Mouse (Mus musculus) liver, embryonic 15.5 days (tissue): ENCODE results near the gene Slc39a11. TPM values are rescaled to one million over a fixed set of nuclear protein-coding genes. Genes with fewer than 3 reads are reported as not detected.

Source experiments
- ATAC-seq: fragments of 200-750 bp; cut with Nextera tagmentation; 2 replicates; pipeline ENCODE4 v1.8.0; 2017; ENCODE audit warnings: moderate number of reproducible peaks, mild to moderate bottlenecking, moderate library complexity; ENCODE audit not compliant: insufficient read depth
- H3K27ac ChIP-seq: fragments of 300-500 bp; sonication (generic); replicated peaks from 2 replicates; pipeline ENCODE4 v1.5.1; 2015; ENCODE audit warnings: mild to moderate bottlenecking, inconsistent platforms
- H3K27me3 ChIP-seq: fragments of 300-500 bp; sonication (generic); 2 replicates; pipeline ENCODE4 v1.6.1; 2015; ENCODE audit warnings: mild to moderate bottlenecking, inconsistent platforms
- H3K36me3 ChIP-seq: fragments of 300-500 bp; sonication (generic); replicated peaks from 2 replicates; pipeline ENCODE4 v1.6.1; 2015; ENCODE audit warnings: moderate library complexity, mild to moderate bottlenecking, inconsistent platforms
- H3K4me1 ChIP-seq: fragments of 300-500 bp; sonication (generic); replicated peaks from 2 replicates; pipeline ENCODE4 v1.6.1; 2015; ENCODE audit warnings: inconsistent platforms
- H3K4me2 ChIP-seq: fragments of 300-500 bp; sonication (generic); 2 replicates; pipeline ENCODE4 v1.6.1; 2015; ENCODE audit warnings: moderate library complexity, mild to moderate bottlenecking, inconsistent platforms
- H3K4me3 ChIP-seq: fragments of 300-500 bp; sonication (generic); replicated peaks from 2 replicates; pipeline ENCODE4 v1.5.1; 2015; ENCODE audit warnings: mild to moderate bottlenecking, inconsistent platforms
- H3K9ac ChIP-seq: fragments of 300-500 bp; sonication (generic); 2 replicates; pipeline ENCODE4 v1.6.1; 2015; ENCODE audit warnings: moderate library complexity, mild to moderate bottlenecking, inconsistent platforms
- H3K9me3 ChIP-seq: fragments of 300-500 bp; sonication (generic); replicated peaks from 2 replicates; pipeline ENCODE4 v1.6.1; 2016; ENCODE audit warnings: inconsistent platforms
- WGBS: fragments of 180-500 bp; shearing (Covaris S2); methylation state at CpG from one replicate; pipeline ENCODE4 v1.1.7; 2015; ENCODE audit warnings: mixed read lengths; ENCODE audit not compliant: insufficient replicate concordance; 5-methylcytosine and 5-hydroxymethylcytosine counted together
- polyA plus RNA-seq: library from polyadenylated mRNA; unstranded; fragments of >200 nt; fragmentation: Nextera tagmentation; extraction: Ambion mirVana; gene quantifications from 2 replicates; pipeline ENCODE4 v1.2.1, GENCODE M21; 2015

The Slc39a11 gene
- polyA plus RNA-seq, 1 experiment from 2014 or later, result 12.4 TPM

DNA sequence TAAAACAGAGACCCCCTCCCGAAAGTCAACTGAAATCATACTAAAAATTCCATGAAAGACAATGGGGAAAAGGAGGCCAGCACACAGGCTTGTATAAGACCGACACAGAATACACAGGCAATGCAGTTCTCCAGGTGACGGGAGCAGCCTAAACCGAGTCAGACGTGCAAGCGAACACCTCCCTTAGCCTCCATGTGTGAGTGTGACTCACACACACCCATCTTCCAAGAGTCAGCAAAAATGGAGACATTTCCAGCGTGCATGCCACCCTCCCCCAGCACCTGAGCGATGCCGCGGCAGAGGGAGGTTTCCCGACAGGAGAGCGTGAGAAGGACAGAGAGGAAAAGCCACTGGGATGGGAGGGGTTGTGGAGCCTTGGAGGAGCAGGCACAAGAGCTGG, 258.2 kb downstream of the Slc39a11 start:
- Histone ChIP-seq H3K27ac (no peak overlapping the region), H3K9me3 (no peaks in the 10 kb centered on the region), H3K9ac (no peak overlapping the region), H3K27me3 (no peaks in the 10 kb centered on the region), H3K4me2 (no peak overlapping the region), H3K36me3 (no peaks in the 10 kb centered on the region), H3K4me3 (no peak overlapping the region), H3K4me1 (no peaks in the 10 kb centered on the region)
- no peak for ATAC-seq
- WGBS, result 84% methylated on average over 12 of the region's 12 CpGs

DNA sequence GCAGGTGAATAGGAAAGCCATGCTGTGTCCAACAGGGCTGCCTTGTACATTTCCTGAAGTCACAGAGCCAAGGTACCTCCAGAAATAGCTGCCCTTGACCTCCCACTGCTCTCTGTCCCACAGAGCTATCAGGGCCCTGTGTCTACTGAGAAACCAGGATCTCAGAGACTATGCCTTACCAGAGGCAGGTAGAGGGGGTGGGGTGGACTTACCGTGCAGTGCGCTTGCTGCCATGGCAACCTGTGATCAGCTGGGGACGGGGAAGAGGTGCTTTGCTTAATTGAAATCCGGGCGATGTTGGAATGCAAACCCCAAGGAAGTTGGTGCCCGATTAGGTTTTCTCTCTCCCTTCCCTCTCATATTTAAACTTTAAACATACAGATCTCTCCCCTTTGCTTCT, 260.2 kb downstream of the Slc39a11 start:
- no peak overlapping the region for H3K27ac ChIP-seq
- H3K4me1 ChIP-seq, result no peaks in the 10 kb centered on the region
- H3K4me3 ChIP-seq, result no peak overlapping the region
- no peak overlapping the region for H3K4me2 ChIP-seq
- no peaks in the 10 kb centered on the region for H3K36me3 ChIP-seq
- H3K9me3 ChIP-seq, result no peaks in the 10 kb centered on the region
- WGBS, result 65% methylated on average over 6 of the region's 6 CpGs
- no peak overlapping the region for H3K9ac ChIP-seq
- H3K27me3 ChIP-seq, result no peaks in the 10 kb centered on the region
- ATAC-seq, result no peak

DNA sequence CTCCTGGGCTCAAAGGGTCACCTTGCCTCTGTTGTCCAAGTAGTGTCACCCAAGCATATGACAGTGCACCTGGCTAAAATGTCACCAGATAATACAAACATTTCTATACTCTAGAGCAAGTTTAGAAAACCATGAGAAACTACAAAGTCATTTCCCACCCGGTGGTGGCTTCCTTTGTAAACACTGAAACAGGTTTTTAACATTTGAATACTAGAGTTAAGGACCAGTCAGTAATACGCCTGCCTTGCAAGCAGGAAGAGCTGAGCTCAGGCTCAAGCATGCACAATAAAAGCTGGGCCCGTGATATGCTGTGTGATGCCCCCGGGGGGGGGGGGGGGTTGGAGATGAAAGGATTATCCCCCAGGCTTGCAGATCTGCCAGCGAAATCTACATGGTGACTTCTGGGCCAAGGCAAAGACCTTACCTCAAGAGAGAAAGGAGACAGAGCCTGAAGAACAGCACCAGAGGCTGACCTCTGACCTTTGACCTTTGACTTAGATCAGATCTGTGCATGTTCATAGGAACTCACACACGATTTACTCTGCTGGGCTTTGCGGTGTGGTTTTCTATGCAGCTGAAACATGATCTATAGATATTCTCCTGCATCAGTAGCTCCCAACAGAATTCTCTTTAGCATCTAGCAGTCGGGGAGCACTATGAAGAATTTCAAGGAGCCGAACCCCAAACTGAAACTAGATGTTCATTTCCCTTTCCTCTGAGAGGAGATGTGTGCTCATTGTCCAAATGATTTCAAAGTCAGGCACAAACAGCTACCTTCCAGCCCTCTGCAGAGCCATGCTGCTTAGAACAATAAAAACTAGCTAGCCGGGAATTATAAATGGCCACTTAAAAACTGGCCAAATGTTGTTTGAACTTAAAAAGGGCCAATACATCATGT, 267.0 kb downstream of the Slc39a11 start:
- no peak for ATAC-seq
- H3K9ac ChIP-seq, result no peak overlapping the region
- no peak overlapping the region for H3K4me3 ChIP-seq
- no peak overlapping the region for H3K4me2 ChIP-seq
- 0 out of 2 replicates have a peak, but pooled peaks cover 5% of the 10 kb centered on the region for H3K4me1 ChIP-seq
- WGBS, result 58% methylated on average over 10 of the region's 10 CpGs
- H3K27me3 ChIP-seq, result no peaks in the 10 kb centered on the region
- H3K36me3 ChIP-seq, result no peaks in the 10 kb centered on the region
- no peak overlapping the region for H3K27ac ChIP-seq
- H3K9me3 ChIP-seq, result no peaks in the 10 kb centered on the region

DNA sequence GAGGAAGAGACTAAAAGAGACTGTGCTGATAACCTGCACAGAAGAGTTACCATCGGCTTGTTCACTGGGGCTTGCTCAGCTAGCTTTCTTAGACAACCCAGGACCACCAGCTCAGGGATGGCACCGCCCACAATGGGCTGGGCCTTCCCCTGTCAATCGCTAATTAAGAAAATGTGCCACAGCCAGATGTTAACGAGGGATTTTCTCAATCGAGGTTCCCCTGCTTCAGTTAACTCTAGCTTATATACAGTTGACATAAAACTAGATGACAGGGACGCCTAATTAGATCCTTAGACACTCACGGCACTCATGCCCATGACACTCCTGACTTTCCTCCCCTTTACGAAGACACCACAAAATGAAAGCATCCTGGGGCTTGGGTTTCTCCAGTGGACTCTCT, 268.3 kb downstream of the Slc39a11 start:
- ATAC-seq, result no peak
- WGBS, result 63% methylated on average over 8 of the region's 8 CpGs

DNA sequence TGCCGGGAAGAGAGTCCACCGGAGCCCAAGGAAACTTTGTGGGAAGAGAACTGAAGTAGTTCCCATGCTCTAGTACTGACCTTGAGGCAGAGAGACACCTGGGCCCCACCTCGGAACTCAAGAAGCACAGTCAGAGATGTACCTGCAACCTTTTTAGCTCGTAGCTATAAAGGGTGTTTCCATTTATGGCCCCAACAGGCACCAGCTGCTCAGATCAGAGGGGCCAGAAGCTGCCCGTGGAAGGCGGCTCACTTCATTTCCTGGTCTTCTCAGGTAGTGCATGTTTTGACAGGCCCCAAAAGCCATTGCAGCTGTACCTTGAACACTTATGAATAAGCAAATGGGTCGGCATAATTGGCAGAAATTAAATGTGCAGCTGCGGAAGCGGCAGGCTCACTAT, 271.0 kb downstream of the Slc39a11 start:
- H3K27ac ChIP-seq, result no peak overlapping the region
- WGBS, result 73% methylated on average over 9 of the region's 9 CpGs

More for the DNA sequence above, 268.3 kb downstream of the Slc39a11 start:
- Histone ChIP-seq H3K4me1 (0 out of 2 replicates have a peak, but pooled peaks cover 5% of the 10 kb centered on the region), H3K36me3 (no peaks in the 10 kb centered on the region), H3K27ac (no peak overlapping the region), H3K27me3 (no peaks in the 10 kb centered on the region), H3K4me2 (no peak overlapping the region), H3K9ac (no peak overlapping the region), H3K9me3 (no peaks in the 10 kb centered on the region), H3K4me3 (no peak overlapping the region)

DNA sequence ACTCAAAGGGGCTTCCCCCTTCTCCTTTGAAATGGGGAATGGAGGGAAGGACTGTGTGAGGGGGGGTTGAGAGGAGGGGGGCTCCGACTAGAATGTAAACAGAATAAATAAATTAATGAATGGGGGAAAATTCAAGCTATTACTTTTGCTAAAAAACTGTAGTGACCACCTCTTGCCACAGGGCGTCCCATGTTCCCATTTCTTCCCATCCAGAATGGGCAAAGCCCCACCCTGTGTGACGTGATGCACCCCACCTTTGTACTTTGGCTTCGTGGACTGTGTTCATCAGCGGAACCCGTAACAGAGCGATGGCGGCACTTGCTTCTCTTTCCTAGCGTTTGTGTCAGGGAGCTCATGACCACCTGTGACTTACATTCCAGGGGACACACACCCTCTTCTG, 273.8 kb downstream of the Slc39a11 start:
- 79% methylated on average over 9 of the region's 9 CpGs for WGBS
- no peak overlapping the region for H3K4me2 ChIP-seq
- H3K27me3 ChIP-seq, result no peaks in the 10 kb centered on the region
- H3K4me1 ChIP-seq, result no peaks in the 10 kb centered on the region
- no peak for ATAC-seq
- no peak overlapping the region for H3K27ac ChIP-seq
- no peak overlapping the region for H3K9ac ChIP-seq
- H3K4me3 ChIP-seq, result no peak overlapping the region
- H3K36me3 ChIP-seq, result 0 out of 2 replicates have a peak, but pooled peaks cover 4% of the 10 kb centered on the region
- H3K9me3 ChIP-seq, result no peaks in the 10 kb centered on the region

More for the DNA sequence above, 271.0 kb downstream of the Slc39a11 start:
- H3K36me3 ChIP-seq, result 0 out of 2 replicates have a peak, but pooled peaks cover 4% of the 10 kb centered on the region
- no peak overlapping the region for H3K4me3 ChIP-seq
- no peak overlapping the region for H3K9ac ChIP-seq
- no peak overlapping the region for H3K4me2 ChIP-seq
- no peaks in the 10 kb centered on the region for H3K9me3 ChIP-seq
- H3K27me3 ChIP-seq, result no peaks in the 10 kb centered on the region
- H3K4me1 ChIP-seq, result 0 out of 2 replicates have a peak, but pooled peaks cover 5% of the 10 kb centered on the region
- no peak for ATAC-seq

DNA sequence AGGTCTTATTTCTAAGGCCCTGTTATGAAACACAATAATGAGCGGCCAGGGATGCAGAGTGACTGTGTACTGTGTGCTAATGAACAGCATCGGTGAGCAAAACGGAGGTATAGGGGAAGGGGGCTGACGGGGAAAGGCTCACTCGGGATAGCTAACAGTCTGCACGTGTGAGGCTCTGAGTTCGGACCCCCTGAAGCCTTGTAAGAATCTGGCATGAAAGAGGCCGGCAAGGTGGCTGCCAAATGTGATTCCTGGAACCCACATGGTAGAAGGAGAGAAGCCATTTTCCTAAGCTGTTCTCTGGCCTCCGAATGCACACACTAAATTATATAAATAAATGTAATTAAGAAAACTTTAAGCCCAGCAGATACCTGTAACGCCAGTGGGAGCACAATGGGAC, 276.0 kb downstream of the Slc39a11 start:
- no peak overlapping the region for H3K4me3 ChIP-seq
- no peak overlapping the region for H3K9ac ChIP-seq
- no peaks in the 10 kb centered on the region for H3K27me3 ChIP-seq
- no peak overlapping the region for H3K4me2 ChIP-seq
- H3K36me3 ChIP-seq, result 0 out of 2 replicates have a peak, but pooled peaks cover 4% of the 10 kb centered on the region
- no peak overlapping the region for H3K27ac ChIP-seq
- H3K9me3 ChIP-seq, result no peaks in the 10 kb centered on the region
- H3K4me1 ChIP-seq, result no peaks in the 10 kb centered on the region
- ATAC-seq, result no peak
- WGBS, result 80% methylated on average over 10 of the region's 10 CpGs

DNA sequence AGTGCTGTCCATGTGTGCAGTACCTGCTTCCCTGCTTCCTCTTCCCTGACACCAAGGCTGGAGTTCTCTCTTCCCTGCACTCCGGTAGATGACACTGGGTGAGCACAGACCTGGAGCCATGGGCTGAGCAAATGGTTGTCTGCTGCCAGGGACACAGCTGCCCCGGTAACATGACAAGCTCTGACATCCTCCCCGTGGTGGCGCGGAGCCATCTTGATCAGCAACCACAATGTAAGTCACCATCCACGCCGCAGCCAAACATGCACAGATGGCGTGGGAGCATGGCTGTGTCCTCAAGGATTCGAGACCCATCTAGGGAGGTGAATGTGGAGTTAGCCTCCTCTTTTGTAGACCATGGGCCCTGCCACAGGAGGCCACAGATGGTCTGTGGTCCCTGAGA, 276.5 kb downstream of the Slc39a11 start:
- H3K4me1 ChIP-seq, result no peaks in the 10 kb centered on the region
- no peaks in the 10 kb centered on the region for H3K9me3 ChIP-seq
- H3K4me2 ChIP-seq, result no peak overlapping the region
- no peak overlapping the region for H3K27ac ChIP-seq
- no peak for ATAC-seq
- H3K36me3 ChIP-seq, result 0 out of 2 replicates have a peak, but pooled peaks cover 4% of the 10 kb centered on the region
- H3K4me3 ChIP-seq, result no peak overlapping the region
- 83% methylated on average over 9 of the region's 9 CpGs for WGBS
- H3K27me3 ChIP-seq, result no peaks in the 10 kb centered on the region
- H3K9ac ChIP-seq, result no peak overlapping the region

DNA sequence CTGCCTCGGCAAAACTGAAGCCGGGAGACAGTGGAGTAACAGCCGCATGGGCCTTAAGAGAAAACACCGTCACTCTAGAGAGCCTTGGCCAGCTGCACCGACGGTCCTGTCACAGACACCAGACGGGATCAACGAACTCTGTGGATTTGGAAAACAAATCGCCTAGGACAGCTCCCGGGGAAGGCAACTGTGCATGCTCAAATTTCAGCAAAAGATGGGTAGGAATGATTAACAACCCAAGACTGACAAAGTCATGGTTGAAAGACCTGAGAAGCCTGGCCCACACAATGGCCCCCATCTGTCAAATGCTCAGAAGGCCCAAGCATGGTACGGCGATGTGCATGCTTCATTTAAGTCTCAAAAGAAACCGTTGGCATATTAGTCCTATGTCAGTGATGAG, 281.8 kb downstream of the Slc39a11 start:
- WGBS, result 75% methylated on average over 13 of the region's 13 CpGs

DNA sequence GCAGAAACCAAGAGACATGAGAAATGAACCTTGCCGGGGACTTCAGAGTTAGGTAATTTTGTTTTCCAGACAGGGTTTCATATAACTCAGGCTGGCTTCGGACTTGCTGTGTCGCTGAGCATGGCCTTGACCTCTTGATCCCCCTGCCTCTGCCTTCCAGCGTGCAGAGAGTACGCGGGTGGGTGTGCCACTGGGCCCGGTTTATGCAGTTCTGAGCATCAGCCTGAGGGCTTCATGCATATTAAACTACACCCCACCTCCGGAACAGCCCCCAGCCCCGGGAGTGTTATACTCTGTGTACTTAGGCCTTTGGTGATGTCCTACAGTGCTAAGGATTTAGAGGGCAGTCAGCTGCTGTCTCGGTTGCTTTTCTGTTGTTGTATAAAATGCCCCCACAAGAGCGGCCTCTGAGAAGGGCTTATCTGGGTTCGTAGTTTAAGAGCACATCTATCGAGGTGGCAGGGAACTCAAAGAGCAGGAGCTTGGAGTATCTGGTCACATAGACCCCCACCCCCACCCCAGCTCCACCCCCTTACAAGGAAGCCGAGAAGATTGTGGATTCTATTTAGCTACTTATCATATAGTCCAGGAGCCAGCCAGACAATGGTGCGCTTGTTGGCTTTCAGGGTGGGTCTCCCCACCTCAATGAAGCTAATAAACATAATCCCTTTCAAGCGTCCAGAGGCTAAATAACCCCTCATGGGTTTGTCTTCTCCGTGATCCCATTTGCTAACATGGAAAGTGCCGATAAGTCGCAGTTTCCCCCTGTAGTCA, 283.4 kb downstream of the Slc39a11 start:
- Histone ChIP-seq H3K36me3 (no peaks in the 10 kb centered on the region; the same call in 1 of the 2 replicates), H3K27ac (no peak overlapping the region), H3K4me2 (no peak overlapping the region), H3K4me3 (no peak overlapping the region), H3K9me3 (no peaks in the 10 kb centered on the region), H3K9ac (no peak overlapping the region), H3K27me3 (no peaks in the 10 kb centered on the region), H3K4me1 (no peaks in the 10 kb centered on the region)
- WGBS, result 66% methylated on average over 19 of the region's 19 CpGs
- no peak for ATAC-seq

More for the DNA sequence above, 281.8 kb downstream of the Slc39a11 start:
- Histone ChIP-seq H3K27ac (no peak overlapping the region), H3K4me2 (no peak overlapping the region), H3K27me3 (no peaks in the 10 kb centered on the region), H3K4me3 (no peak overlapping the region), H3K9me3 (no peaks in the 10 kb centered on the region), H3K36me3 (no peaks in the 10 kb centered on the region), H3K9ac (no peak overlapping the region), H3K4me1 (no peaks in the 10 kb centered on the region)
- ATAC-seq, result no peak

DNA sequence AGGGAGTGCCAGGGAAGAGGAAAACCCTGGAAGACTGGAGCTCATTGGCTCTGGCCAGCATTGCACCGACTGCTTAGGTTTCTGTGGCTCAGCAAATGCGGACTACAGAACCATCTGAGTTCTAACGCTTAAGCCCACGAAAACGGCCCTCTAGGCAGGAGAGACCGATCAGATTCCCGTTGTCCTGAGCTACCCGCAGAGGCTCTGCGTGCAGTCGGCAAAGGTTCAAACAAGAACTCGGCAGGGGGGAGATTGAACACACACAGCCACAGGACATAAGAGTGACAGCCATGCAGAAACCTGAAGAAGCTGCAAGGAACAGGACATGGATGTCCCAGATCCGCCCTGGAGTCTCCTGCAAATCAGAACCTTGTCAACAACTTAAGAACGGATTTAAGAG, 286.1 kb downstream of the Slc39a11 start:
- 66% methylated on average over 13 of the region's 13 CpGs for WGBS
- Histone ChIP-seq H3K4me3 (no peak overlapping the region), H3K36me3 (peaks cover 3% of the 10 kb centered on the region; the same call in 1 of the 2 replicates), H3K27ac (no peak overlapping the region), H3K27me3 (no peaks in the 10 kb centered on the region), H3K4me1 (no peaks in the 10 kb centered on the region), H3K9me3 (no peaks in the 10 kb centered on the region), H3K9ac (no peak overlapping the region), H3K4me2 (no peak overlapping the region)
- no peak for ATAC-seq
